Mouse (Mus musculus): ENCODE data around the gene Fam110a.

GRCm38 (mm10) chr2:151959274-151959673, 20.7 kb downstream of the Fam110a start:
- peak; percentile 84 for TF ChIP-seq EP300 (IDR thresholded peaks at IDR 0.05)
- TF ChIP-seq CTCF (IDR thresholded peaks at IDR 0.05): no peak
